Mouse (Mus musculus) layer of hippocampus, postnatal 14 days (tissue): ENCODE data around the gene Rmnd5a. TPM values are rescaled to one million over a fixed set of nuclear protein-coding genes. Genes with fewer than 3 reads are reported as not detected.
A peak's percentile ranks its signal among the peaks of the same experiment; 100 is the strongest.

Experiments
- DNase-seq, 2 experiments: peaks; one replicate each; pipeline ENCODE4 v3.0.0; 2021 to 2022; ENCODE audit warnings: low spot score in 2 of 2, mixed read lengths in 1 of 2
- total RNA-seq, 2 experiments: library from RNA; stranded (reverse); gene quantifications; 2 replicates each; pipeline ENCODE4 v1.2.3; 2021

The Rmnd5a gene
- total RNA-seq, 2 experiments from 2014 or later = 80.0 to 82.7 TPM

- DNase-seq = no peak
Measured at GRCm38 (mm10) chr6:71444756-71445155, 4.3 kb upstream of the Rmnd5a start.

- DNase-seq = no peak
Measured at GRCm38 (mm10) chr6:71442130-71442529, 1.7 kb upstream of the Rmnd5a start.

- DNase-seq = no peak
Measured at GRCm38 (mm10) chr6:71441251-71441580, 779 bp upstream of the Rmnd5a start.

- no peak for DNase-seq
Measured at GRCm38 (mm10) chr6:71440217-71440491, 283 bp downstream of the Rmnd5a start.

- DNase-seq = peak; percentile 51 to 64
Measured at GRCm38 (mm10) chr6:71439506-71440216, 776 bp downstream of the Rmnd5a start.

- DNase-seq = no peak
Measured at GRCm38 (mm10) chr6:71438070-71438469, 2.4 kb downstream of the Rmnd5a start.

GRCm38 (mm10) chr6:71427996-71428725 lies 12.3 kb downstream of the Rmnd5a start:
- DNase-seq = no peak

- DNase-seq = no peak
Measured at GRCm38 (mm10) chr6:71425681-71426080, 14.8 kb downstream of the Rmnd5a start.

- DNase-seq = no peak
Measured at GRCm38 (mm10) chr6:71423116-71423515, 17.3 kb downstream of the Rmnd5a start.

GRCm38 (mm10) chr6:71422162-71422561 lies 18.3 kb downstream of the Rmnd5a start:
- no peak for DNase-seq

GRCm38 (mm10) chr6:71420848-71421247 lies 19.6 kb downstream of the Rmnd5a start:
- no peak for DNase-seq

- DNase-seq = no peak
Measured at GRCm38 (mm10) chr6:71418874-71419273, 21.6 kb downstream of the Rmnd5a start.

- no peak for DNase-seq
Measured at GRCm38 (mm10) chr6:71415446-71415845, 25.0 kb downstream of the Rmnd5a start.

GRCm38 (mm10) chr6:71414624-71415023 lies 25.8 kb downstream of the Rmnd5a start:
- no peak for DNase-seq

- DNase-seq = peak in 1 of 2 experiments; percentile 63
Measured at GRCm38 (mm10) chr6:71398829-71399609, 41.4 kb downstream of the Rmnd5a start.

GRCm38 (mm10) chr6:71396761-71397160 lies 43.7 kb downstream of the Rmnd5a start:
- no peak for DNase-seq

GRCm38 (mm10) chr6:71396016-71396415 lies 44.4 kb downstream of the Rmnd5a start:
- DNase-seq = no peak

- no peak for DNase-seq
Measured at GRCm38 (mm10) chr6:71390496-71390895, 49.9 kb downstream of the Rmnd5a start.

- DNase-seq = no peak
Measured at GRCm38 (mm10) chr6:71381654-71382053, 58.8 kb downstream of the Rmnd5a start.

GRCm38 (mm10) chr6:71376711-71377110 lies 63.7 kb downstream of the Rmnd5a start:
- DNase-seq = no peak

- DNase-seq = no peak
Measured at GRCm38 (mm10) chr6:71374921-71375320, 65.5 kb downstream of the Rmnd5a start.

- no peak for DNase-seq
Measured at GRCm38 (mm10) chr6:71374311-71374829, 66.1 kb downstream of the Rmnd5a start.
